Mouse (Mus musculus) erythroblast, embryonic 14.5 days (primary cell): Measurements from ENCODE around the gene Pts.

Experiments
- GATA1 ChIP-seq: IDR thresholded peaks from 2 replicates; pipeline ENCODE4 v1.6.1; 2012; ENCODE audit warnings: low read length, inconsistent platforms, mixed read lengths
- TAL1 ChIP-seq: IDR thresholded peaks from 3 replicates; pipeline ENCODE4 v1.6.1; 2012; ENCODE audit warnings: low read length, inconsistent platforms, mixed read lengths

GRCm38 (mm10) chr9:50533328-50533727 lies 4.8 kb upstream of the Pts start:
- no peak for TF ChIP-seq GATA1
- TF ChIP-seq TAL1: no peak
